Mouse (Mus musculus) effector memory CD4-positive, alpha-beta T cell, adult 5 months (primary cell): ENCODE measurements around the gene Slco1a5. TPM values are rescaled to one million over a fixed set of nuclear protein-coding genes. Genes with fewer than 3 reads are reported as not detected.

Experiments used
- polyA plus RNA-seq: library from polyadenylated mRNA; unstranded; fragments of 100-300 nt; shearing (Covaris generic); gene quantifications from one replicate; pipeline ENCODE4 v1.2.1, GENCODE M21; 2017

The Slco1a5 gene
- polyA plus RNA-seq = not detected

GRCm38 (mm10) chr6:142322881-142323280 lies at the start of gene Slco1a5:
TSS of gene Slco1a5 (minus strand) at chr6:142322981.

DNA sequence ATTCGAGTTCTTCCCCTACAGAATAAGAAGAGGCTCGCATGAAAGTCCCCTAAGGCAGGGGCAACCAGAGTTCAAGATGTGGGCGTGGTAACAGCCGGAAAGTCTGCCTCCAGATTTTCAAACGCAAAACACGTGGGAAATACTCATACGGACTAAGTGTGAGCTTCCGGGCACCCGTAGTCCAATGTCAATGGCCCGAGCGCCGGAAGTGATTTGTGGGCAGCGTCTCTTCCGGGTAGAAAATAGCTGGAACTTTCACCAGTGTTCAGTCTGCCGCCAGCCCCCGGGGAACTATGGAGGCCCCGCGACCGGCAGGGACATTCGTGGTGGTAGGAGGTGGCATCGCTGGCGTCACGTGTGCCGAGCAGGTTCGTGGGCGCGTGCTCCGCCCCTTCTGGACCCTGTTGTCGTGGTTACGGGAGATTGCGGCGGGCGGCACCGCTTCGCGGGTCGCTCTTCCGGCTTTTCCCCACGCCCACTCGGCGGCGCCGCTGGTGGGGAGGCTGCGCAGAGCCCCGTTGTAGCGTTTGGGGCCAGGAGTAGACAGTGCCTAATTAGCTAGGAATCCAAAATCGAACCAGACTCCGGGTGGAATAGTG lies 22.8 kb upstream of the Slco1a5 start, which contains the start of gene Pyroxd1:
TSS of gene Pyroxd1 (plus strand) at position 215 of the 599 bp plus-strand sequence.

DNA sequence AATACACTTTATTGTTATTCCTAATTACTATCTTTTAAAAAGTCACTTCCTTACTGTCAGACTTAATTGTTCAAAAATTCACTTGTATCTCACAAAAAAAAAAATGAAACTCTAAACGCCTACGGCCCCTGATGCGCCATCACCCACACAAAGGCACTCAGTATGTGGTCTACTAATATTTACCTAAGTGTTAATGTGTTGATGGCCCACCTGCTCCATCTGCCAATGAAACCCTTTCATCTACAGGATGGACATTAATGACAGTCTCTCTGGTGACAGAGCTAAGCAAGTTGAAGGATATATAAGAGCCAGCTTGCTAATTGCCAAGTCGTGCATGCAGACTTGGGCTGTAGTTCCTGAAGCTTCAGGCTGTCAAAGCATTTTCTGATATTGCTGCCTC lies 24.7 kb downstream of the Slco1a5 start, which contains the start of gene Iapp:
TSS of gene Iapp (plus strand) at position 326 of the 400 bp plus-strand sequence.

GRCm38 (mm10) chr6:142208421-142208820 lies 114.4 kb downstream of the Slco1a5 start, which contains the start of gene Slco1a6:
TSS of gene Slco1a6 (minus strand) at chr6:142208521.

Other genes starting within 250 kb of the Slco1a5 start
- gene Slco1a6, start 114.5 kb downstream of the Slco1a5 start, polyA plus RNA-seq = 1.8 TPM
- gene Iapp, start 24.6 kb downstream of the Slco1a5 start, polyA plus RNA-seq = not detected
- 17.3 TPM for gene Pyroxd1, start 22.7 kb upstream of the Slco1a5 start, polyA plus RNA-seq
- 30.1 TPM for gene Recql, start 64.1 kb upstream of the Slco1a5 start, polyA plus RNA-seq
- gene Golt1b, start 64.2 kb upstream of the Slco1a5 start, polyA plus RNA-seq = 40.0 TPM
- 0.26 TPM for gene Spx, start 90.5 kb upstream of the Slco1a5 start, polyA plus RNA-seq
- not detected for gene Gys2, start 150.1 kb upstream of the Slco1a5 start, polyA plus RNA-seq
- gene Ldhb, start 185.0 kb upstream of the Slco1a5 start, polyA plus RNA-seq = 39.6 TPM
- gene Kcnj8, start 248.6 kb upstream of the Slco1a5 start, polyA plus RNA-seq = 1.4 TPM